Comparison of ENCODE assay signal across 24 mouse cellular contexts in genomic region chr2:179128018-179128417, GRCm38 (mm10).
DNase-seq lines count a peak whose midpoint lies in the region; ATAC-seq and TF ChIP-seq lines count a peak whose summit lies in the region.
"Had no signal": no experiment of that assay in that cellular context is flagged by ENCODE, and none has a peak within 500 bp of the region (broad histone marks: within the 10 kb centered on the region; RNA-seq: fewer than 3 reads in every experiment).

No protein-coding gene starts in this region.

- TF ChIP-seq EP300 in stomach, postnatal 0 days (optimal IDR thresholded peaks at IDR 0.05): no peak

- ATAC-seq in kidney, embryonic 16.5 days (ENCODE audit: low FRiP score, low TSS enrichment): no peak
- peak; percentile 33 to 57; a peak in 3 of 4 replicates for ATAC-seq in hematopoietic stem cell, adult 5-6 weeks (replicated peaks in 1 of 2; ENCODE audit: insufficient read depth in 1 of 2, low FRiP score in 2 of 2, low TSS enrichment in 1 of 2, low read depth in 1 of 2, poor library complexity in 2 of 2, severe bottlenecking in 2 of 2)
- no peak for ATAC-seq in stomach, postnatal 0 days (ENCODE audit: low FRiP score, low TSS enrichment)
- ATAC-seq: CD4-positive, CD25-positive, alpha-beta regulatory T cell, adult 4 months; forebrain, embryonic 15.5 days had no signal

- no peaks in the 10 kb centered on the region for H3K9me3 ChIP-seq in kidney, embryonic 16.5 days (ENCODE audit: low read length)
- no peaks in the 10 kb centered on the region for H3K9me3 ChIP-seq in stomach, postnatal 0 days (ENCODE audit: control insufficient read depth, low read length)
- H3K9me3 ChIP-seq: embryonic facial prominence, embryonic 15.5 days; forebrain, embryonic 15.5 days; heart, embryonic 15.5 days; hindbrain, embryonic 10.5 days had no signal

- H3K27ac ChIP-seq in kidney, embryonic 16.5 days (ENCODE audit: low read length): no peak overlapping the region
- H3K27ac ChIP-seq in stomach, postnatal 0 days (replicated peaks): no peak overlapping the region
- H3K27ac ChIP-seq: embryonic facial prominence, embryonic 15.5 days; forebrain, embryonic 15.5 days; heart, adult 2 months; heart, embryonic 15.5 days; hindbrain, embryonic 10.5 days; hindbrain, embryonic 14.5 days had no signal

- H3K36me3 ChIP-seq in kidney, embryonic 16.5 days (ENCODE audit: insufficient read depth, low read length): no peaks in the 10 kb centered on the region
- H3K36me3 ChIP-seq in stomach, postnatal 0 days (ENCODE audit: control insufficient read depth, insufficient read depth, low read length): no peaks in the 10 kb centered on the region
- H3K36me3 ChIP-seq: embryonic facial prominence, embryonic 15.5 days; forebrain, embryonic 15.5 days; G1E; heart, embryonic 15.5 days; hindbrain, embryonic 10.5 days had no signal

- WGBS in kidney, embryonic 16.5 days: 67% methylated on average over 3 of the region's 3 CpGs
- 70% methylated on average over 3 of the region's 3 CpGs for WGBS in stomach, postnatal 0 days

- no peak overlapping the region for H3K9ac ChIP-seq in kidney, embryonic 16.5 days (replicated peaks; ENCODE audit: low read length)
- no peak overlapping the region for H3K9ac ChIP-seq in stomach, postnatal 0 days (ENCODE audit: low read length)
- H3K9ac ChIP-seq: embryonic facial prominence, embryonic 15.5 days; forebrain, embryonic 15.5 days; heart, embryonic 15.5 days; hindbrain, embryonic 14.5 days had no signal

- no peak for TF ChIP-seq CTCF in stomach, postnatal 0 days (IDR thresholded peaks at IDR 0.05; ENCODE audit: low read depth)

- intact Hi-C loops in left cerebral cortex, postnatal 10 days (cut with DNase I): no loop called here

- no peak overlapping the region for H3K4me3 ChIP-seq in kidney, embryonic 16.5 days (ENCODE audit: low read length)
- no peak overlapping the region for H3K4me3 ChIP-seq in stomach, postnatal 0 days (ENCODE audit: low read depth, low read length)
- H3K4me3 ChIP-seq: embryonic facial prominence, embryonic 15.5 days; forebrain, embryonic 15.5 days; heart, adult 2 months; heart, embryonic 15.5 days; hindbrain, embryonic 10.5 days had no signal

- H3K27me3 ChIP-seq in kidney, embryonic 16.5 days (ENCODE audit: insufficient read depth, low read length): no peaks in the 10 kb centered on the region
- no peaks in the 10 kb centered on the region for H3K27me3 ChIP-seq in stomach, postnatal 0 days (ENCODE audit: control insufficient read depth, insufficient read depth, low read length)
- H3K27me3 ChIP-seq: embryonic facial prominence, embryonic 15.5 days; forebrain, embryonic 15.5 days; heart, embryonic 15.5 days had no signal

- H3K4me2 ChIP-seq in kidney, embryonic 16.5 days (replicated peaks; ENCODE audit: low read depth, low read length): no peak overlapping the region
- H3K4me2 ChIP-seq in stomach, postnatal 0 days (replicated peaks; ENCODE audit: low read depth): no peak overlapping the region
- H3K4me2 ChIP-seq: embryonic facial prominence, embryonic 15.5 days; forebrain, embryonic 15.5 days; heart, embryonic 11.5 days; heart, embryonic 15.5 days; hindbrain, embryonic 14.5 days had no signal

- peak; percentile 12 for DNase-seq in kidney, postnatal 10 days
- DNase-seq in lung, postnatal 36 days: peak; percentile 1
- DNase-seq in lung, adult 18-20 months: no peak
- DNase-seq in left cerebral cortex, postnatal 10 days (ENCODE audit: extremely low spot score in 1 of 2, low spot score in 2 of 2): no peak
- no peak for DNase-seq in stomach, postnatal 0 days (ENCODE audit: low spot score)
- DNase-seq: adrenal gland, adult 8-10 months; adrenal gland, postnatal 36 days; B cell, adult 2 months; cerebellum, adult 2 months; cerebellum, postnatal 10 days; embryo, embryonic 11 days; gastrocnemius, postnatal 10 days; heart, adult 2 months; heart, postnatal 14 days had no signal

- H3K4me1 ChIP-seq in kidney, embryonic 16.5 days (ENCODE audit: insufficient read depth, low read length): no peaks in the 10 kb centered on the region
- no peaks in the 10 kb centered on the region for H3K4me1 ChIP-seq in stomach, postnatal 0 days (replicated peaks; ENCODE audit: control insufficient read depth, insufficient read depth)
- H3K4me1 ChIP-seq: embryonic facial prominence, embryonic 15.5 days; forebrain, embryonic 15.5 days; heart, embryonic 15.5 days; hindbrain, embryonic 10.5 days had no signal

Comparison
In these comparisons a context has a peak if more than half of its experiments do, and no peak if none do; other contexts are left out.
1. DNase-seq: peak in kidney, postnatal 10 days (single experiment) and lung, postnatal 36 days (single experiment); none in lung, adult 18-20 months (0 of 2), left cerebral cortex, postnatal 10 days (0 of 2) and stomach, postnatal 0 days (single experiment).
2. ATAC-seq: peak in hematopoietic stem cell, adult 5-6 weeks (2 of 2); none in kidney, embryonic 16.5 days (single experiment) and stomach, postnatal 0 days (single experiment).